Mouse (Mus musculus): Measurements from ENCODE around the gene Ring1. TPM values are rescaled to one million over a fixed set of nuclear protein-coding genes. Genes with fewer than 3 reads are reported as not detected.

Ring1 gene
- total RNA-seq, 2 experiments from 2014 or later, result 29.8 to 36.5 TPM

GRCm38 (mm10) chr17:33995651-33996050, 28.8 kb downstream of the Ring1 start:
- no peak for DNase-seq

GRCm38 (mm10) chr17:33994959-33995358, 29.5 kb downstream of the Ring1 start:
- no peak for DNase-seq

- peak; percentile 67 for DNase-seq
Measured at GRCm38 (mm10) chr17:33991788-33992664, 32.5 kb downstream of the Ring1 start.

GRCm38 (mm10) chr17:33982136-33982535, 42.3 kb downstream of the Ring1 start:
- DNase-seq, result peak; percentile 74

GRCm38 (mm10) chr17:33981192-33981909, 43.1 kb downstream of the Ring1 start:
- DNase-seq, result peak; percentile 86

DNA sequence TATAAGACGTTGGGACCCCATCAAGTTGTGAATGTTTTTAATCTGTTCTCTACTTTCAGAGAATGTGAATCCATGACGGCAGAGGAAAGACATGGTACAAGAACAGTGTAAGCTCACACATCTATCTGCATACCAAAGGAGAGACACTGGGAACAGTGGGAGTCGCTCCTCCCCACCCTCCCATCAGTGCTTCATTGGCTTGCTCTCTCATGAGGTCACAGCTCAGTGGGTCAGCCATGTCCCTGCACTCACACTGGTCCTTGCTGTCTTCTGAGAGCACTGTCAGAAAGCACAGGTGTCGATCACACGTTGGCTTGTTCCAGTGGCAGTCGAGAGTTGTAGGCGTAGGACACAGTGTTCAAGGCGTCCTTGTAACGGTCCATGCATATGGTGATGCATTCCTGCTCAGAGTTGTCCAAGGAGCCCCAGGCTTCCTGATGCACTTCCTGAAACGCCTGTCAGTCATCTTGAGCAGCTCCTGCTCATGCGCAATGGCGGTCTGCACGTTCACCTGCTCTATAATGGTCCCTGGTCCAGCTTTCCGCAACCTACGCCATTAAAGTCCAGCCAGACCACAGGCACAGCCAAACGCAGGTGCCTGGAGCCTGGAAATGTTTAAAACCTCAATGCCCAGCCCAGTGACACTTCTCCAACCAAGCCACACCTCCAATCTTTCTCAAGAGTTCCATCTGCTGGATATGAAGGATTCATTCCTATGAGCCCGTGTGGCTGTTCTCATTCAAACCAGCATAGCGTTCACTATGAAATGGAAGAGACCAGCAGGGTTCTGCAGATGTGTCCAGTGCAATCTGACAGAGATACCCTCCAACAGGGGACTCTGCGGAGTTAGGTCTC, 44.1 kb downstream of the Ring1 start:
- no peak for DNase-seq

GRCm38 (mm10) chr17:33979512-33980050, 44.9 kb downstream of the Ring1 start:
- DNase-seq, result no peak

DNA sequence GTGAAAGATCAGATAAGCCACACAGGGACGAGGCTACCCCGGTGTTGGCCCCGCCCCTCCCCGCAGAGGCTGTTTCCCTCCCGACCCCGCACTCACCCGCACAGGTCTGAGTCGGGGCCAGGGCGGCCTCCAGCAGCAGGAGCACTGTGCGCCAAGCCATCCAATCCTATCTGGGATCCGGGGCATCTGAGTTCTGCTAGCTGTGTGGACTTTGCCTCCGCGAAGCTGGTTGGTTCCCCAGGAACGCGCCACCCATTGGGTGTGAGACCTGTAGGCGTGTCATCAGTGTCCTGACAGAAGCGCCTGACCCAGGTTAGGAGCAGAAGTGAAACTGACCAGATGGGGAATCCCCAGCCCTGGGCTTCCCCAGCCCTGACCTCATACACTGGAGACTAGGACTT, 45.8 kb downstream of the Ring1 start:
- DNase-seq, result peak; percentile 82

- DNase-seq, result no peak
Measured at GRCm38 (mm10) chr17:33977861-33978557, 46.5 kb downstream of the Ring1 start.

- no peak for DNase-seq
Measured at GRCm38 (mm10) chr17:33973572-33973971, 50.9 kb downstream of the Ring1 start.

GRCm38 (mm10) chr17:33972691-33973090, 51.8 kb downstream of the Ring1 start:
- peak; percentile 67 for DNase-seq

Small RNA genes within 50 kb of the gene (microRNA-seq; reads per million reads assigned to microRNA genes)
- 2.8 reads per million for gene Mir219a-1
- not detected for gene Mir219c

Other genes starting within 250 kb of the Ring1 start
- gene Angptl4, start 242.8 kb downstream of the Ring1 start, total RNA-seq (2021), result 100 to 1,000 TPM; 156 to 168 TPM
- gene Kank3, start 214.2 kb downstream of the Ring1 start, total RNA-seq (2021), result 100 to 1,000 TPM in 1 of 2 experiments, 10 to 100 TPM in 1; 85.3 to 108 TPM
- gene Rps28, start 200.1 kb downstream of the Ring1 start, total RNA-seq (2021), result 1,000 to 10,000 TPM; 1,671 to 1,675 TPM
- 100 to 1,000 TPM; 564 to 570 TPM for gene Ndufa7, start 200.1 kb downstream of the Ring1 start, total RNA-seq (2021)
- gene Cd320, start 181.6 kb downstream of the Ring1 start, total RNA-seq (2021), result 10 to 100 TPM; 29.6 to 39.4 TPM
- not detected for gene Gm7029, start 150.8 kb downstream of the Ring1 start, total RNA-seq (2021)
- gene Kifc1, start 134.0 kb downstream of the Ring1 start, total RNA-seq (2021), result 10 to 100 TPM; 13.4 to 15.8 TPM
- not detected for gene Platr17, start 119.5 kb downstream of the Ring1 start, total RNA-seq (2021)
- gene Daxx, start 115.3 kb downstream of the Ring1 start, total RNA-seq (2021), result 10 to 100 TPM; 25.4 to 26.3 TPM
- 100 to 1,000 TPM; 131 to 150 TPM for gene Tapbp, start 108.8 kb downstream of the Ring1 start, total RNA-seq (2021)
- gene Zbtb22, start 108.8 kb downstream of the Ring1 start, total RNA-seq (2021), result 10 to 100 TPM; 29.2 to 34.3 TPM
- 10 to 100 TPM; 57.1 to 76.3 TPM for gene Rgl2, start 95.1 kb downstream of the Ring1 start, total RNA-seq (2021)
- gene Pfdn6, start 84.3 kb downstream of the Ring1 start, total RNA-seq (2021), result 10 to 100 TPM; 81.2 to 94.9 TPM
- gene Wdr46, start 84.0 kb downstream of the Ring1 start, total RNA-seq (2021), result 10 to 100 TPM; 28.4 to 29.7 TPM
- 1 to 10 TPM; 4.8 to 5.8 TPM for gene B3galt4, start 73.2 kb downstream of the Ring1 start, total RNA-seq (2021)
- 10 to 100 TPM; 38.8 to 51.4 TPM for gene Vps52, start 68.9 kb downstream of the Ring1 start, total RNA-seq (2021)
- 100 to 1,000 TPM; 943 to 952 TPM for gene Rps18, start 68.7 kb downstream of the Ring1 start, total RNA-seq (2021)
- gene H2-K1, start 24.3 kb downstream of the Ring1 start, total RNA-seq (2021), result 100 to 1,000 TPM; 204 to 217 TPM
- gene H2-Ke6, start 3.4 kb upstream of the Ring1 start, total RNA-seq (2021), result 100 to 1,000 TPM; 184 to 194 TPM
- gene Slc39a7, start 7.0 kb upstream of the Ring1 start, total RNA-seq (2021), result 100 to 1,000 TPM; 115 to 140 TPM
- 10 to 100 TPM; 62.3 to 76.1 TPM for gene Rxrb, start 7.1 kb upstream of the Ring1 start, total RNA-seq (2021)
- 10 to 100 TPM in 1 of 2 experiments, 1 to 10 TPM in 1; 4.2 to 15.0 TPM for gene Col11a2, start 14.8 kb upstream of the Ring1 start, total RNA-seq (2021)
- gene H2-Oa, start 67.7 kb upstream of the Ring1 start, total RNA-seq (2021), result 1 to 10 TPM; 1.4 to 1.5 TPM
- gene H2-DMa, start 94.9 kb upstream of the Ring1 start, total RNA-seq (2021), result 10 to 100 TPM in 1 of 2 experiments, 1 to 10 TPM in 1; 8.9 to 15.2 TPM
- 100 to 1,000 TPM; 170 to 181 TPM for gene Brd2, start 98.0 kb upstream of the Ring1 start, total RNA-seq (2021)
- 1 to 10 TPM; 4.5 to 4.8 TPM for gene H2-DMb2, start 118.6 kb upstream of the Ring1 start, total RNA-seq (2021)
- gene H2-DMb1, start 128.4 kb upstream of the Ring1 start, total RNA-seq (2021), result 1 to 10 TPM; 3.6 to 5.8 TPM
- gene Tap1, start 162.9 kb upstream of the Ring1 start, total RNA-seq (2021), result 10 to 100 TPM; 11.9 to 15.5 TPM
- 10 to 100 TPM; 13.5 to 18.2 TPM for gene Psmb9, start 163.1 kb upstream of the Ring1 start, total RNA-seq (2021)
- 10 to 100 TPM; 22.8 to 29.1 TPM for gene Psmb8, start 173.0 kb upstream of the Ring1 start, total RNA-seq (2021)
- 10 to 100 TPM; 32.8 to 35.0 TPM for gene Tap2, start 178.8 kb upstream of the Ring1 start, total RNA-seq (2021)
- 1 to 10 TPM; 2.7 to 3.5 TPM for gene H2-Ob, start 214.2 kb upstream of the Ring1 start, total RNA-seq (2021)
- gene H2-Ab1, start 233.0 kb upstream of the Ring1 start, total RNA-seq (2021), result 10 to 100 TPM; 27.9 to 36.1 TPM

Data from adrenal gland, postnatal 10 days (tissue).